Mouse (Mus musculus) cerebellum, adult 2 months (tissue): ENCODE measurements at regions not wholly inside any gene's neighbourhood (a gene's known extent, or its start where the extent isn't known, plus 50 kb on each side); places are given as distances from the start of the nearest gene placed in this dataset.
A peak's percentile ranks its signal among the peaks of the same experiment; 100 is the strongest.

Experiments
- DNase-seq, 2 experiments: peaks; one replicate each; pipeline ENCODE4 v3.0.0; 2021
- H3K27ac ChIP-seq: fragments of 200-500 bp; 2 replicates; pipeline ENCODE4 v1.5.1; 2012; ENCODE audit warnings: low read length, control low read depth, inconsistent platforms; ENCODE audit not compliant: insufficient read depth
- H3K27me3 ChIP-seq: fragments of 200-500 bp; 2 replicates; pipeline ENCODE4 v1.6.1; 2012; ENCODE audit warnings: inconsistent platforms, mild to moderate bottlenecking, low read length, moderate library complexity; ENCODE audit not compliant: control insufficient read depth, insufficient read depth
- H3K4me1 ChIP-seq: fragments of 200-500 bp; 2 replicates; pipeline ENCODE4 v1.6.1; 2011; ENCODE audit warnings: low read length; ENCODE audit not compliant: control insufficient read depth, insufficient read depth
- H3K4me3 ChIP-seq: fragments of 200-500 bp; replicated peaks from 2 replicates; pipeline ENCODE3; 2011; ENCODE audit warnings: mild to moderate bottlenecking, low read depth, low read length, control low read depth; ENCODE audit not compliant: insufficient read depth
- CTCF ChIP-seq: fragments of 200-500 bp; IDR thresholded peaks from 2 replicates; pipeline ENCODE4 v1.5.1; 2011; ENCODE audit warnings: low read depth, mild to moderate bottlenecking, control low read depth, low read length, moderate library complexity, borderline replicate concordance; ENCODE audit not compliant: insufficient read depth
- POLR2A ChIP-seq: fragments of 200-500 bp; IDR thresholded peaks from 2 replicates; pipeline ENCODE4 v1.6.1; 2011; ENCODE audit warnings: low read length, control low read depth, borderline replicate concordance; ENCODE audit not compliant: insufficient read depth
- WGBS: fragments of 180-500 bp; shearing (Covaris S2); methylation state at CpG from one replicate; pipeline ENCODE4 v1.1.7; 2018; 5-methylcytosine and 5-hydroxymethylcytosine counted together

GRCm38 (mm10) chr10:125108986-125109385 is 280.3 kb downstream of the Slc16a7 start:
- Histone ChIP-seq H3K27me3 (no peaks in the 10 kb centered on the region), H3K4me1 (no peaks in the 10 kb centered on the region), H3K27ac (no peak overlapping the region), H3K4me3 (no peak overlapping the region)
- 88% methylated on average over 1 of the region's 1 CpGs for WGBS
- DNase-seq = no peak
- TF ChIP-seq CTCF = no peak
- TF ChIP-seq POLR2A = no peak

GRCm38 (mm10) chr10:125084975-125085374 is 304.3 kb downstream of the Slc16a7 start:
- no peak for DNase-seq
- 45% methylated on average over 2 of the region's 2 CpGs for WGBS

GRCm38 (mm10) chr10:125072401-125072800 is 316.9 kb downstream of the Slc16a7 start:
- H3K27me3 ChIP-seq = no peaks in the 10 kb centered on the region
- TF ChIP-seq CTCF (no peak), POLR2A (no peak)
- 86% methylated on average over 5 of the region's 5 CpGs for WGBS

More at GRCm38 (mm10) chr10:125084975-125085374, 304.3 kb downstream of the Slc16a7 start:
- no peaks in the 10 kb centered on the region for H3K4me1 ChIP-seq
- no peak overlapping the region for H3K4me3 ChIP-seq
- TF ChIP-seq POLR2A = no peak
- no peak for TF ChIP-seq CTCF
- H3K27me3 ChIP-seq = no peaks in the 10 kb centered on the region
- H3K27ac ChIP-seq = no peak overlapping the region

GRCm38 (mm10) chr10:125070246-125070645 is 319.0 kb downstream of the Slc16a7 start:
- Histone ChIP-seq H3K27ac (no peak overlapping the region), H3K4me3 (no peak overlapping the region), H3K27me3 (no peaks in the 10 kb centered on the region), H3K4me1 (no peaks in the 10 kb centered on the region)
- TF ChIP-seq POLR2A = no peak
- no peak for TF ChIP-seq CTCF
- WGBS = 83% methylated on average over 4 of the region's 4 CpGs
- no peak for DNase-seq

More at GRCm38 (mm10) chr10:125072401-125072800, 316.9 kb downstream of the Slc16a7 start:
- Histone ChIP-seq H3K4me1 (no peaks in the 10 kb centered on the region), H3K27ac (no peak overlapping the region), H3K4me3 (no peak overlapping the region)
- DNase-seq = no peak

- H3K4me1 ChIP-seq = no peaks in the 10 kb centered on the region
- 85% methylated on average over 3 of the region's 3 CpGs for WGBS
- H3K4me3 ChIP-seq = no peak overlapping the region
- no peaks in the 10 kb centered on the region for H3K27me3 ChIP-seq
- no peak overlapping the region for H3K27ac ChIP-seq
- DNase-seq = no peak
- TF ChIP-seq POLR2A = no peak
- no peak for TF ChIP-seq CTCF
Observed at GRCm38 (mm10) chr10:125039290-125039689, 350.0 kb downstream of the Slc16a7 start.

GRCm38 (mm10) chr10:125035631-125036030 is 353.6 kb downstream of the Slc16a7 start:
- H3K4me1 ChIP-seq = no peaks in the 10 kb centered on the region
- H3K27ac ChIP-seq = no peak overlapping the region
- 73% methylated on average over 7 of the region's 7 CpGs for WGBS
- no peak overlapping the region for H3K4me3 ChIP-seq
- H3K27me3 ChIP-seq = no peaks in the 10 kb centered on the region
- DNase-seq = no peak
- no peak for TF ChIP-seq CTCF

GRCm38 (mm10) chr10:125028347-125028746 is 360.9 kb downstream of the Slc16a7 start:
- H3K27ac ChIP-seq = no peak overlapping the region
- TF ChIP-seq CTCF (no peak), POLR2A (no peak)
- 76% methylated on average over 5 of the region's 5 CpGs for WGBS
- no peaks in the 10 kb centered on the region for H3K4me1 ChIP-seq
- H3K4me3 ChIP-seq = no peak overlapping the region
- DNase-seq = peak in 1 of 2 experiments; percentile 0
- no peaks in the 10 kb centered on the region for H3K27me3 ChIP-seq

- no peaks in the 10 kb centered on the region for H3K27me3 ChIP-seq
- no peak overlapping the region for H3K27ac ChIP-seq
- no peaks in the 10 kb centered on the region for H3K4me1 ChIP-seq
- H3K4me3 ChIP-seq = no peak overlapping the region
- 53% methylated on average over 2 of the region's 2 CpGs for WGBS
- TF ChIP-seq CTCF = no peak
- no peak for TF ChIP-seq POLR2A
- no peak for DNase-seq
Observed at GRCm38 (mm10) chr10:125026851-125027250, 362.4 kb downstream of the Slc16a7 start.
